Mouse (Mus musculus) mouse embryonic stem cell (cell line): Measurements from ENCODE around the gene Ttll1.
"Not testable (repeated sequence)": the region's sequence is repeated elsewhere in the genome, so short reads cannot be mapped to it uniquely, and the experiment has no call there.

Experiments
- in situ Hi-C, 2 experiments: fragments of 300-500 bp; cut with MboI; formaldehyde crosslinking; loops; 1 replicate in 1 of 2; 3 replicates in 1 of 2; pipeline ENCODE4 v1.14.3; 2019 to 2020; ENCODE audit warnings: low sequenced_read_pairs in 2 of 2, low pct_unique_long_range_greater_than_20kb in 1 of 2, mixed read lengths in 1 of 2; ENCODE audit not compliant: unreplicated experiment in 1 of 2

The Ttll1 gene

GRCm38 (mm10) chr15:83466331-83466730 lies 44.4 kb downstream of the Ttll1 start:
- in situ Hi-C loops = no loop called here

GRCm38 (mm10) chr15:83464905-83465650 lies 45.6 kb downstream of the Ttll1 start:
- in situ Hi-C loops = no loop called here

- in situ Hi-C loops = no loop called here
Measured at GRCm38 (mm10) chr15:83464083-83464904, 46.4 kb downstream of the Ttll1 start, which contains the start of gene Pacsin2. Gene Pacsin2, minus strand, starts transcription at chr15:83464606.

DNA sequence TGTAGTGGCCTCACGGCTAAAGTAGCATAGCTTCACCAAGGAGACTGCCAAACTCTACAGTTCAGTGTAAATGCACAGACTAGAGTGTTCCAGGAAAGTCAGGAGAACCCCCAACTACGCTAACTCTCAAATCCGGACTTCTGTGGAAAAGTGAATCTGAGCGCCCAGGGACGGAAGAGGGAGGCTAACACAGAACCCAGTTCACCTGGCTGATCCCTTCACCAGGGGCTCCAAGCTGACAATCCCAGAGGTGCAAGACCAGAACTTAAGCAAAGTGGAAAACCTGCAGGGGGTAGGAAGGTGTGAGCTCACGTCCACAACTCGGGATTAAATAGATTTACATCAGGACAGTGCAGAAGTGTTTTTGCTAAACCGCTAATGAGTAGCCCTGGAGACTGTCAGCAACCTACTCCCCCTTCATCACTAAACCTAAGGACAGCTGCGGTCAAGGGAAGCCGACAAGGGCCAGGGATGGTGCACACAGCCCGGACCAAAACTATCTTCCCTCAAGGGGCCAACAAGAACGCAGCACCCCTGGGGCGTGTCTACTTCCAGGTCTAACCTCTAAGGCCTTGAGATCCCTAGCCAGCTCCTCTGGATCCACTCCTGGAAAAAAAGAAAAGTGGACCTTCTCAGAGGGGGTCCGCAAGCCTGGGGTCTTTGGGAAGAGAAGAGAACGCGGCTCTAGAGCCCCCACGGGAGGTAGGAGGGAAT lies 47.2 kb downstream of the Ttll1 start:
- in situ Hi-C loops = no loop called here

- in situ Hi-C loops = not testable (repeated sequence)
Measured at GRCm38 (mm10) chr15:83462349-83462748, 48.3 kb downstream of the Ttll1 start.

GRCm38 (mm10) chr15:83460891-83461290 lies 49.8 kb downstream of the Ttll1 start:
- in situ Hi-C loops = no loop called here

DNA sequence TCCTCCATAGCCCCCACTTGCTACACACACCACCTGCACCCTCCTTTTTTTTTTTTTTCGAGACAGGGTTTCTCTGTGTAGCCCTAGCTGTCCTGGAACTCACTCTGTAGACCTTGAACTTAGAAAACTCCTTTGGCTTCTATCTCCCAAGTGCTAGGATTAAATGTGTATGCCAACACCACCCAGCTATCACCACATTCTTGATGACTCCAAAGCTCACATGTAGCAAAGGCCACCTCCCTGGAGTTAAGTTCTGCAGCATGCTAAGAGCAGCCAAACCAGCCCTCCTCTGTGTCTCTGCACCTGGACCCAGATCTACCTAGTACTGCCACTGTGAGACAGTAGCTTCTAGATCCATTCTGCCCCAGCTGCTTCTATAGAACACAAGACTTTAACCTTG lies 53.2 kb downstream of the Ttll1 start:
- in situ Hi-C loops = no loop called here

GRCm38 (mm10) chr15:83455637-83456036 lies 55.1 kb downstream of the Ttll1 start:
- in situ Hi-C loops = no loop called here

- in situ Hi-C loops = no loop called here
Measured at GRCm38 (mm10) chr15:83455034-83455433, 55.7 kb downstream of the Ttll1 start.

GRCm38 (mm10) chr15:83454419-83454818 lies 56.3 kb downstream of the Ttll1 start:
- in situ Hi-C loops = no loop called here

- in situ Hi-C loops = no loop called here
Measured at GRCm38 (mm10) chr15:83453879-83454278, 56.8 kb downstream of the Ttll1 start.

- in situ Hi-C loops = no loop called here
Measured at GRCm38 (mm10) chr15:83452219-83452760, 58.4 kb downstream of the Ttll1 start.

DNA sequence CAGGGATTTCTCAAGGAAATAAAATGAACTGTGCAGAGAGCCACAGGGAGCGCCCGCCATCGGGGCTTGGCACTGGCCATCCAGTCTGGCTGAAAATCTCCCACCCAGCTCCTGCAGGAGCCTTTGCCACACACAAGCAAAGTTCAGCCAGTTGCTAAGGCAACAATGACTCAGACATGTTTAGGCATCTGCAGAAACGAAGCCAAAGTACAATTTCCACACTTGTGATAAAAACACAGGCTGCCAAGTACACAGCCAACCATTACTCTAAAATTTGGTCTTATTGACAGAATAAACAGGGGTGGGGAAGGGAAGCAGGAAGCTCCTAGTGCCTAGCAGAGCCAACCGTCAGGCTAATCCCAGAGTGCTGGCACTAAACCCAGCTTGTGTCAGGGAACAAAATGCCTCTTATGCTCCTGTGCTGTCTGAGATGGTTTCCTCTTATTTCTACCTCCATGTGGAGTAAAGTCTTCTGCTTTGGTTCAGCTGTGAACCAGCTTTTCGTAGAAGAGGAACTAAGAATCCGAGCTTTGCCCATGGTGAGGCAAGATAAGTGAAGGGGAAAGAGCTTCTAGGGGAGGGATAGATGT lies 59.0 kb downstream of the Ttll1 start:
- in situ Hi-C loops = no loop called here

- in situ Hi-C loops = no loop called here
Measured at GRCm38 (mm10) chr15:83450007-83450406, 60.7 kb downstream of the Ttll1 start.

- in situ Hi-C loops = no loop called here
Measured at GRCm38 (mm10) chr15:83448646-83449045, 62.0 kb downstream of the Ttll1 start.

GRCm38 (mm10) chr15:83447791-83448544 lies 62.7 kb downstream of the Ttll1 start:
- in situ Hi-C loops = no loop called here

DNA sequence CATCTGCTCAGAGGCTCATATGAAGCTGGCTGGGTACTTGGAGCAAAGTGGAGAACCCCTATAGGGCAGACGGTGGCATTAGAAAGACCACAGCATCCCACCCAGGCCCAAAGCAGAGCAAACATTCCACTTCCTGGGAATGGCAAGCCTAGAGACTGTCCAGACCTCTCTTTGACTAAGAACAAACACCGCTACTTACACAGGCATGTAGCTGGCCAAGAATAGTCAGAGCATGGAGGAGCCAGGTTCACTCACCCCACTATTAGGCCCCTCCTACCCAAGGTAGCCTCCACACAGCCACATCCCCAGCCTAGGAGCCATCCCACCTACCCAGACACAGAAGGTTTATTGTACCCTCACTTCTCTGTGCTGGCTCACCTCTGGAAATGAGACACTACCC lies 64.8 kb downstream of the Ttll1 start:
- in situ Hi-C loops = no loop called here

- in situ Hi-C loops = no loop called here
Measured at GRCm38 (mm10) chr15:83445383-83445782, 65.3 kb downstream of the Ttll1 start.
